Mouse (Mus musculus) CH12.LX (cell line): ENCODE results near the gene Sgpl1. TPM values are rescaled to one million over a fixed set of nuclear protein-coding genes. Genes with fewer than 3 reads are reported as not detected.
A peak's percentile ranks its signal among the peaks of the same experiment; 100 is the strongest.

Source experiments
- DNase-seq: peaks from one replicate; pipeline ENCODE4 v3.0.0-alpha.2; 2013; ENCODE audit errors: extremely low read depth
- H3K27ac ChIP-seq: 2 replicates; pipeline ENCODE4 v1.5.1; 2012; ENCODE audit warnings: low read depth, mild to moderate bottlenecking, control low read depth, moderate library complexity; ENCODE audit not compliant: insufficient read depth
- H3K27me3 ChIP-seq: replicated peaks from 2 replicates; pipeline ENCODE3; 2012; ENCODE audit warnings: inconsistent platforms
- H3K36me3 ChIP-seq, 2 experiments: replicated peaks in 1 of 2; 2 replicates each; pipeline versions ENCODE3 to v1.6.1; 2012; ENCODE audit warnings: inconsistent platforms in 1 of 2, low read length in 1 of 2, mild to moderate bottlenecking in 1 of 2, mixed read lengths in 1 of 2, moderate library complexity in 1 of 2; ENCODE audit not compliant: control insufficient read depth in 1 of 2, insufficient read depth in 1 of 2
- H3K4me1 ChIP-seq, 2 experiments: 2 replicates each; pipeline ENCODE4 v1.6.1; 2012; ENCODE audit warnings: inconsistent platforms in 1 of 2, moderate library complexity in 1 of 2; ENCODE audit not compliant: insufficient read depth in 2 of 2, control insufficient read depth in 1 of 2
- H3K4me2 ChIP-seq: 2 replicates; pipeline ENCODE4 v1.6.1; 2012; ENCODE audit warnings: low read depth, mild to moderate bottlenecking, control low read depth; ENCODE audit not compliant: poor library complexity, insufficient read depth, severe bottlenecking
- H3K4me3 ChIP-seq, 3 experiments: fragments of 150-350 bp in 1 of 3; sonication (generic) in 1 of 3; replicated peaks in 1 of 3; 2 replicates each; pipeline versions ENCODE3 to v1.5.1; 2011 to 2012; ENCODE audit warnings: low read depth in 2 of 3, low read length in 2 of 3, mild to moderate bottlenecking in 2 of 3, moderate library complexity in 2 of 3, control low read depth in 1 of 3, improper control_type of control experiment in 1 of 3, inconsistent platforms in 1 of 3, mixed read lengths in 1 of 3; ENCODE audit not compliant: poor library complexity in 1 of 3
- H3K79me2 ChIP-seq: replicated peaks from 2 replicates; pipeline ENCODE4 v1.6.1; 2012; ENCODE audit warnings: mild to moderate bottlenecking, moderate library complexity; ENCODE audit not compliant: control insufficient read depth, poor library complexity, insufficient read depth, severe bottlenecking; ENCODE audit errors: extremely low read depth
- H3K9ac ChIP-seq: 2 replicates; pipeline ENCODE4 v1.6.1; 2012; ENCODE audit warnings: low read depth, mild to moderate bottlenecking, control low read depth, moderate library complexity; ENCODE audit not compliant: insufficient read depth
- H3K9me3 ChIP-seq: replicated peaks from 2 replicates; pipeline ENCODE3; 2012; ENCODE audit warnings: low read length, inconsistent platforms, mixed read lengths
- ELF1 ChIP-seq: IDR thresholded peaks from 2 replicates; pipeline ENCODE4 v1.6.1; 2014; ENCODE audit warnings: low read depth, mild to moderate bottlenecking, inconsistent platforms, low read length, improper control_type of control experiment
- GABPA ChIP-seq: IDR thresholded peaks from 2 replicates; pipeline ENCODE4 v1.6.1; 2012; ENCODE audit warnings: low read depth, low read length, improper control_type of control experiment, inconsistent platforms; ENCODE audit not compliant: insufficient replicate concordance
- HCFC1 ChIP-seq: IDR thresholded peaks from 2 replicates; pipeline ENCODE4 v1.6.1; 2012; ENCODE audit warnings: low read depth, mild to moderate bottlenecking, inconsistent platforms, low read length, improper control_type of control experiment
- IRF4 ChIP-seq: IDR thresholded peaks from 2 replicates; pipeline ENCODE4 v1.6.1; 2014; ENCODE audit warnings: low read depth, mild to moderate bottlenecking, inconsistent platforms, low read length, improper control_type of control experiment
- MAX ChIP-seq: IDR thresholded peaks from 2 replicates; pipeline ENCODE4 v1.6.1; 2011; ENCODE audit warnings: low read length, improper control_type of control experiment
- MYC ChIP-seq: IDR thresholded peaks from 2 replicates; pipeline ENCODE4 v1.6.1; 2011; ENCODE audit warnings: low read depth, mild to moderate bottlenecking, improper control_type of control experiment, low read length
- PAX5 ChIP-seq: IDR thresholded peaks from 2 replicates; pipeline ENCODE4 v1.6.1; 2012; ENCODE audit warnings: low read length, inconsistent platforms, mixed read lengths
- POLR2A ChIP-seq: IDR thresholded peaks from 2 replicates; pipeline ENCODE4 v1.6.1; 2011; ENCODE audit warnings: low read depth, mild to moderate bottlenecking, improper control_type of control experiment, low read length
- POLR2AphosphoS2 ChIP-seq: IDR thresholded peaks from 2 replicates; pipeline ENCODE4 v1.6.1; 2011; ENCODE audit warnings: low read depth, low read length, improper control_type of control experiment
- RCOR1 ChIP-seq: conservative IDR thresholded peaks from 2 replicates; pipeline ENCODE4 v1.6.1; 2012; ENCODE audit warnings: low read depth, mild to moderate bottlenecking, inconsistent platforms, low read length, improper control_type of control experiment
- SIN3A ChIP-seq: IDR thresholded peaks from 2 replicates; pipeline ENCODE4 v1.6.1; 2012; ENCODE audit warnings: low read length, improper control_type of control experiment, inconsistent platforms
- TBP ChIP-seq: conservative IDR thresholded peaks from 2 replicates; pipeline ENCODE4 v1.6.1; 2011; ENCODE audit warnings: low read depth, low read length, improper control_type of control experiment
- dilution Hi-C: fragments of 300-500 bp; cut with MboI; formaldehyde crosslinking; loops from 2 replicates; pipeline ENCODE4 v1.14.3; 2020; ENCODE audit warnings: low sequenced_read_pairs; ENCODE audit not compliant: extremely low pct_unique_long_range_greater_than_20kb, extremely low pct_ligation_motif_present
- in situ Hi-C: fragments of 300-500 bp; cut with MboI; formaldehyde crosslinking; loops from 3 replicates; pipeline ENCODE4 v1.14.3; 2019; ENCODE audit warnings: low sequenced_read_pairs, low pct_ligation_motif_present, low pct_unique_long_range_greater_than_20kb, mixed read lengths
- polyA plus RNA-seq: library from polyadenylated mRNA; unstranded; fragments of >175 nt; gene quantifications from 2 replicates; pipeline ENCODE4 v1.2.1, GENCODE M21; 2012; ENCODE audit warnings: low read depth; ENCODE audit not compliant: insufficient read length
- total RNA-seq, 2 experiments: library from RNA; depleted of rRNA; stranded (reverse); fragments of 300-350 nt in 1 of 2; fragments of >200 nt in 1 of 2; gene quantifications; 2 replicates each; pipeline ENCODE4 v1.2.3; 2012 to 2014

The Sgpl1 gene
- total and polyA plus RNA-seq, 3 experiments = 48.3 to 55.4 (median 52.1) TPM

DNA sequence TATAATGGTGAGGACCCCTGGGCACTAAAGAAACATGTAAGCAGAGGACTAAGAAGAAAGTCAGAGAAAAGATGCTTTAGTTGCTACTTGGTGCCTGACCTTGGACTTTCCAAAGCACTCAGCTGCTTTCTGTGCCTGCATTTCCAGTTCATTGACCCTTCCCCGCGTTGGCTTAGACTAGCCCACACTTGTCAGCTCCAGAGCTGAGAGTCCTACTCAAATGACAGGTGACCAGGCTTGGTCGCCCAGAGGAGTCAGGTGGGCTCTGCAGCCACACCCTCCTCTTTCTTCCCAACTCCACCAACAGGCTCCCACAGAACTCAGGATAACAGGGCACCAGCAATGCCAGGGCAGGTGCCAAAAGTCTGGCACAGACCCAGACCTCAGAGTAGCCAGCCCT lies 14.9 kb upstream of the Sgpl1 start:
- no peak for DNase-seq
- dilution Hi-C loops = no loop called here
- Histone ChIP-seq H3K4me2 (no peak overlapping the region), H3K4me3 (no peak overlapping the region), H3K27ac (no peak overlapping the region), H3K4me1 (peaks cover 31 to 44% of the 10 kb centered on the region in 2 experiments), H3K9me3 (no peaks in the 10 kb centered on the region), H3K27me3 (no peaks in the 10 kb centered on the region), H3K9ac (no peak overlapping the region), H3K36me3 (no peaks in the 10 kb centered on the region), H3K79me2 (no peaks in the 10 kb centered on the region)
- TF ChIP-seq HCFC1 (no peak), IRF4 (peak; percentile 19; the same call in 1 of the 2 replicates), POLR2AphosphoS2 (no peak)
- in situ Hi-C loops = no loop called here

DNA sequence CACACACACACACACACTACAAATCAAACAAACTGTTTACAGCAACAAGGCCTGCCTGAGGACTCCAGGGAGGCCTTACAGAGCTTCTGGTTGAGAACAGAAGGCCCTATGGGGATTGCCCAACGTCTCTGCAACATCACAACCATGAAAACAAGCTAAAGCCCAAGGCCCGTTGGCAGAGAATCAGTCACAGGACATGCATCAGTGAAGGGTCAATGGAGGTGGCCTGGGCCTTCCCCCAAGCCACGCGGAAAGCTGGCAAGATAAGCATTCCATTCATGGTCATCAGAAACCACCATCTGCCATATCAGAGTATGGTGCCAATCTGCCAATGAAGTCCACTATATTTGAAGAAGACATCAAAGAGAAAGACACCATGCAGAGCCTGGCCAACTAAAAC lies 13.2 kb upstream of the Sgpl1 start:
- H3K79me2 ChIP-seq = no peaks in the 10 kb centered on the region
- H3K27ac ChIP-seq = no peak overlapping the region
- DNase-seq = no peak
- TF ChIP-seq ELF1 (no peak), PAX5 (no peak), SIN3A (no peak), POLR2A (no peak), MYC (no peak), RCOR1 (no peak)
- in situ Hi-C loops = no loop called here
- dilution Hi-C loops = no loop called here
- no peak overlapping the region for H3K4me3 ChIP-seq
- H3K4me2 ChIP-seq = no peak overlapping the region
- H3K36me3 ChIP-seq = no peaks in the 10 kb centered on the region
- no peaks in the 10 kb centered on the region for H3K27me3 ChIP-seq
- H3K4me1 ChIP-seq = peaks cover 20 to 32% of the 10 kb centered on the region in 2 experiments
- H3K9me3 ChIP-seq = no peaks in the 10 kb centered on the region
- no peak overlapping the region for H3K9ac ChIP-seq

DNA sequence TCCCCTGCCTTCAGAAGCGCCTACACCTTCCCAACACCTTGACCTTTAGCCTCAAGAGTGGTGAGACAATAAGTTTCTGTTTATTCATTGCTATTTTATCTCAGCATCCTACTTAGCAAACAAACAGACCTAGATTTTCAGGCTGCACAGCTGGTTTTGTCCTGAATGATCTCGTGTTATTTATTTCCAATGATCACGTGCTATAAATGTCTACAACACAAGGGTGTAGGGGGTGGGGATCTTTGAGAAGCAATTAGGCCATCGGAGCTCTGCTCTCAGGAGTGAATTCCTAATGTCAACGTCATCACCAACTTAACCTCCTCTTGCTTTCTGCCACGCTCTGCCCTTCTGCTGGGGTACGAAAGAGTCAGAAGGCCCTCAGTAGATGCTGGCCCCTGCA lies 12.6 kb upstream of the Sgpl1 start:
- H3K9ac ChIP-seq = no peak overlapping the region

More for the DNA sequence above, 12.6 kb upstream of the Sgpl1 start:
- Histone ChIP-seq H3K9me3 (no peaks in the 10 kb centered on the region), H3K4me1 (peaks cover 20 to 27% of the 10 kb centered on the region in 2 experiments), H3K4me3 (no peak overlapping the region), H3K79me2 (no peaks in the 10 kb centered on the region), H3K27me3 (no peaks in the 10 kb centered on the region), H3K4me2 (no peak overlapping the region), H3K36me3 (no peaks in the 10 kb centered on the region), H3K27ac (no peak overlapping the region)
- dilution Hi-C loops (no loop called here), in situ Hi-C loops (no loop called here)
- TF ChIP-seq PAX5 (no peak), TBP (no peak), MAX (no peak), GABPA (no peak)
- no peak for DNase-seq
